Mouse (Mus musculus): ENCODE results near the gene Olr1.
"Not testable (repeated sequence)": the region's sequence is repeated elsewhere in the genome, so short reads cannot be mapped to it uniquely, and the experiment has no call there.

Olr1 gene

GRCm38 (mm10) chr6:129503471-129503870, 3.5 kb downstream of the Olr1 start:
- no peaks in the 10 kb centered on the region for H3K27me3 ChIP-seq (ENCODE audit: insufficient read depth, low read length)
- H3K4me3 ChIP-seq (replicated peaks; ENCODE audit: low read length): no peak overlapping the region
- no peaks in the 10 kb centered on the region for H3K9me3 ChIP-seq (ENCODE audit: low read length)
- H3K4me1 ChIP-seq (replicated peaks; ENCODE audit: low read depth, low read length): no peaks in the 10 kb centered on the region
- TF ChIP-seq POU5F1 (IDR thresholded peaks at IDR 0.05; ENCODE audit: borderline replicate concordance, low read length): no peak
- TF ChIP-seq CTCF (conservative IDR thresholded peaks at IDR 0.05; ENCODE audit: low read length): no peak
- TF ChIP-seq NANOG (IDR thresholded peaks at IDR 0.05; ENCODE audit: borderline replicate concordance, low read length): no peak
- no peaks in the 10 kb centered on the region for H3K36me3 ChIP-seq (ENCODE audit: insufficient read depth, low read length)

DNA sequence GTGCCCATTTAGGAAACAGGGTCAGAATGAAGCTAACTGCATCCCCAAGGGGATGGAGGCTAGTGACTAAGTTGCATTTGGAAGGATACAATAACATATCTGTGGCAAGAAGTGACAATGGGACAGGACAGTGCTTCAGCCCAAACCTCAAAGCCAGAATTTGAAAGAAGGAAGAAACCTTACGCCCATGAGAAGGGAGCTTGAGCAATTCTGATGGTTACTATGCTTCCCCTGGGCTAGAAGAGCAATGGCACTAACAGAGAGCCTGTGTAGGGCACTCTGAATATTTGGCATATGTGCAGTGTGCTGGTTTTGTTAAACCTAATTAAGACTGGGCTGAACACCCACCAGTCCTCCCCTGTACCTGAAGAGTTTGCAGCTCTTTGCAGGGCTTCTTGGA, 7.4 kb downstream of the Olr1 start:
- H3K27me3 ChIP-seq (ENCODE audit: insufficient read depth, low read length); H3K4me1 ChIP-seq (replicated peaks; ENCODE audit: low read depth, low read length); H3K9me3 ChIP-seq (ENCODE audit: low read length); H3K36me3 ChIP-seq (ENCODE audit: insufficient read depth, low read length); H3K4me3 ChIP-seq (replicated peaks; ENCODE audit: low read length): not testable (repeated sequence)

DNA sequence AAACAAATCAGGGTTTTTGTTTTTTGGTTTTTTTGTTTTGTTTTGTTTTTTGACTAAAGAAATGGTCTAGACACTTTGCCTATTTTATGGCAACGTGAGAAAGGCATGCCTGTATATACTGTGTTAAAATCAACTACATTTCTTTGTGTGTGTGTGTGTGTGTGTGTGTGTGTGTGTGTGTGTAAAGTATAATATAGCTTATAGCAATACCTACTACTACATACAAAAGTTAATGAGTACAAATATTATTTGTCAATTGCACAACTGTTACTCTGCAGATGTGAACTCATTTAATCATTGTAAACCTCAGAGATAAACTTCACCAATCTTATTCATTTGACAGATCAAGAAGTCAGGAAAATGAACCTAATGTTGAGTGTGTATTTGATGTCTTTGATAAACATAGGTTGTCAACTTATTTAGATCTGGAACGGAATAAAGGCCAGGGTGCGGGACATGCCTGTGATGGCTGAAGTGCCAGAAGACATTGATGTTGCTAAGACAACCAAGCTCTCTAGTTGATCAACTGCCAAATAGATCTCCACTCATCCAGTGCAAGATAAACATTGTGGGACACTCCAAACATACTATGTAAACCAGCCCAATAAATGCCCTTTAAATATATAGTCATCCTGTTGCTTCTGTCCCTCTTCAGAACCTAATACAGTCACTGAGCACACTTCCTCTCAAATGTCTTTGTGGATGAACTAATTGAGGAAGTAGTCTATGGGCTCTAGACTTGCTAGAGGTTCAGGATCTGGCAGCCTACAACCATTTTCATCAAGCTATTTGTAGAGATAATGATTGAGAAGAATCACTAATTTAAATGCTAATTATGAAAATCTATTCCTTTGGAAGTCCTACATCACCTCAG, 9.4 kb downstream of the Olr1 start:
- Histone ChIP-seq H3K4me3 (replicated peaks; ENCODE audit: low read length) (no peak overlapping the region), H3K27me3 (ENCODE audit: insufficient read depth, low read length) (no peaks in the 10 kb centered on the region), H3K9me3 (ENCODE audit: low read length) (no peaks in the 10 kb centered on the region), H3K36me3 (ENCODE audit: insufficient read depth, low read length) (no peaks in the 10 kb centered on the region), H3K4me1 (replicated peaks; ENCODE audit: low read depth, low read length) (no peaks in the 10 kb centered on the region)
- TF ChIP-seq POU5F1 (IDR thresholded peaks at IDR 0.05; ENCODE audit: borderline replicate concordance, low read length) (no peak), CTCF (conservative IDR thresholded peaks at IDR 0.05; ENCODE audit: low read length) (no peak), NANOG (IDR thresholded peaks at IDR 0.05; ENCODE audit: borderline replicate concordance, low read length) (no peak)

DNA sequence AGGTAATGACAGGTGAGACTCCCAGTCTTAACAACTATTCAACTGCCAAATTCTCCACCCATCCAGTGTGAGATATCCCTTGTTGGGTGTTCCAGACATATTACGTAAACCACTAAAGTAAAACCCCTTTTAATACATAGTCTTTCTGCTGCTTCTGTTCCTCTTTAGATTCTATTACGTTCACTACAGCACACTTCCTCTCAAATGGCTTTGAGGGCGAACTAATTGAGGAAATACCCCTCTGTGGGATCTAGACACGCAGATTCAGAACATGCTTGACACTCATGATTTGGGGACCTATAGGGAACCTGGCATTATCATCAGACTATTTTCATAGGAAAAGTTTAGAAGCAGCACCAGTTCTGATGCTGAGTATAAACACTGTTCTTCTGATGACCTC, 12.0 kb downstream of the Olr1 start:
- H3K9me3 ChIP-seq (ENCODE audit: low read length): no peaks in the 10 kb centered on the region
- no peak overlapping the region for H3K4me3 ChIP-seq (replicated peaks; ENCODE audit: low read length)
- TF ChIP-seq POU5F1 (IDR thresholded peaks at IDR 0.05; ENCODE audit: borderline replicate concordance, low read length): no peak
- no peak for TF ChIP-seq NANOG (IDR thresholded peaks at IDR 0.05; ENCODE audit: borderline replicate concordance, low read length)
- TF ChIP-seq CTCF (conservative IDR thresholded peaks at IDR 0.05; ENCODE audit: low read length): no peak
- H3K36me3 ChIP-seq (ENCODE audit: insufficient read depth, low read length): no peaks in the 10 kb centered on the region
- H3K27me3 ChIP-seq (ENCODE audit: insufficient read depth, low read length): no peaks in the 10 kb centered on the region
- H3K4me1 ChIP-seq (replicated peaks; ENCODE audit: low read depth, low read length): no peaks in the 10 kb centered on the region

DNA sequence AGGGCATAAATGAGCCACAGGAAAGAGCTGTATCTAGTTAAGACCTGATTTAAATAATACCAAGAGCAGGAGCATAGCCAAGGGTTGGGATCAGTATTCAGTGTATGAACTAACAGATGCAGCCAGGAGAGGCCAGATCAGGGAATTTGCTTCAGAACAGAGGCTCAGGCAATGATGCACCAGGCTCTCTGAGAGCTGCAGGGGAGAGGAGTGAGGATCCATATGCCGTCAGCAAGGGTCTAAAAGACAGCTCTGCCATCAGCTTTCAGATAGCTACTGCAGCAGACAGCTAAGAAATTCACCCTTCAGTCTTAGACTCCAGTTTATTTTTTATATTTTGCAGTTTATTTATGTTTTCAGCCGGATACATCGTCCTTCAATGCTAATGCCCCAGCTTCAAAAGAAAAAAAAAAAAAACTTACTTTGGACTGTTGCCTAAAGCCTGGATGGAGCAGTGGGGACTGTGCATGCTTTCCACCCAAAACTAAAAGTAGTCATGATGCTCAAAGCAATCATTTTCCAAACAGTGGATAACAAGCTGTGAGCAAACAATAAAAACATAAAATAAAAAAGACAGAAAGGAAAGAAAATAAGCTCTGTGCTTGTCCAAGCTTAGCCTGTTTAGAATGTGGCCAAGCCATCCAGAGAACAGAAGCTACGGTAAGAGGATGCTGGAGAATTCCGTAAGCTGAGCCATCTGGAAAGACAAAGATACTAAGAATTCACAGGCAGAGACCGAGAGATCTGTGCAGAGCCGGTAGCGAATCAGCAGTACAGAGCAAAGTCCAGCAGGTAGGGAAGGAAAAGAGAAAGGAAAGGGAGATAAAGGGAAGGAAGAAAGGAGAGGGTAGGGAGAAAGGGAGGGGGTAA, 26.6 kb downstream of the Olr1 start:
- no peaks in the 10 kb centered on the region for H3K27me3 ChIP-seq (ENCODE audit: insufficient read depth, low read length)
- no peak overlapping the region for H3K4me3 ChIP-seq (replicated peaks; ENCODE audit: low read length)
- no peaks in the 10 kb centered on the region for H3K4me1 ChIP-seq (replicated peaks; ENCODE audit: low read depth, low read length)
- H3K36me3 ChIP-seq (ENCODE audit: insufficient read depth, low read length): no peaks in the 10 kb centered on the region
- TF ChIP-seq CTCF (conservative IDR thresholded peaks at IDR 0.05; ENCODE audit: low read length) (no peak), POU5F1 (IDR thresholded peaks at IDR 0.05; ENCODE audit: borderline replicate concordance, low read length) (no peak), NANOG (IDR thresholded peaks at IDR 0.05; ENCODE audit: borderline replicate concordance, low read length) (no peak)
- H3K9me3 ChIP-seq (ENCODE audit: low read length): no peaks in the 10 kb centered on the region

- Histone ChIP-seq H3K4me3 (replicated peaks; ENCODE audit: low read length) (no peak overlapping the region), H3K36me3 (ENCODE audit: insufficient read depth, low read length) (no peaks in the 10 kb centered on the region), H3K4me1 (replicated peaks; ENCODE audit: low read depth, low read length) (no peaks in the 10 kb centered on the region), H3K27me3 (ENCODE audit: insufficient read depth, low read length) (no peaks in the 10 kb centered on the region), H3K9me3 (ENCODE audit: low read length) (no peaks in the 10 kb centered on the region)
- no peak for TF ChIP-seq NANOG (IDR thresholded peaks at IDR 0.05; ENCODE audit: borderline replicate concordance, low read length)
- TF ChIP-seq POU5F1 (IDR thresholded peaks at IDR 0.05; ENCODE audit: borderline replicate concordance, low read length): no peak
- TF ChIP-seq CTCF (conservative IDR thresholded peaks at IDR 0.05; ENCODE audit: low read length): peak; percentile 76
Measured at GRCm38 (mm10) chr6:129476404-129477126, 30.4 kb downstream of the Olr1 start.

- no peaks in the 10 kb centered on the region for H3K36me3 ChIP-seq (ENCODE audit: insufficient read depth, low read length)
- H3K4me1 ChIP-seq (replicated peaks; ENCODE audit: low read depth, low read length): no peaks in the 10 kb centered on the region
- no peak for TF ChIP-seq POU5F1 (IDR thresholded peaks at IDR 0.05; ENCODE audit: borderline replicate concordance, low read length)
- TF ChIP-seq NANOG (IDR thresholded peaks at IDR 0.05; ENCODE audit: borderline replicate concordance, low read length): no peak
- TF ChIP-seq CTCF (conservative IDR thresholded peaks at IDR 0.05; ENCODE audit: low read length): no peak
- no peak overlapping the region for H3K4me3 ChIP-seq (replicated peaks; ENCODE audit: low read length)
- H3K9me3 ChIP-seq (ENCODE audit: low read length): no peaks in the 10 kb centered on the region
- H3K27me3 ChIP-seq (ENCODE audit: insufficient read depth, low read length): no peaks in the 10 kb centered on the region
Measured at GRCm38 (mm10) chr6:129472627-129473026, 34.3 kb downstream of the Olr1 start.

DNA sequence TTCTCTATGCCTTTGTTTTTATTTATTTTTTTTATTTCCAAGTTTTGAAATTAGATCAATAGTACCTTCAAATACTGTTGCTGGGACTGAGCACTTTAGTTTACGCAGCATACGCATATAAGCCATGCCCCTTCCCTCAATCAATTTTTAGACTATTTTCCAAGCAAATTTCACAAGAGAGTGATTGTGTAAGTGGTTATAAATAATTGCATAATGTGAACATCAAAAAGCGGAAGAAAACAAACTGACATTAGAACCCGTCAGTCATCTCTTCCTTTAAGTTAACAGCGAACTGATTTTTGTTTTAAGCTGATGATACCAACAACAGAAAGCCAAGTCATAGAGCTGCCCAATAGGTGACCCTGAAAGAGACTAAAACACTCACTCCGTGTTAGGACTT, 35.6 kb downstream of the Olr1 start:
- no peaks in the 10 kb centered on the region for H3K4me1 ChIP-seq (replicated peaks; ENCODE audit: low read depth, low read length)
- H3K36me3 ChIP-seq (ENCODE audit: insufficient read depth, low read length): no peaks in the 10 kb centered on the region
- no peak overlapping the region for H3K4me3 ChIP-seq (replicated peaks; ENCODE audit: low read length)
- no peaks in the 10 kb centered on the region for H3K9me3 ChIP-seq (ENCODE audit: low read length)
- no peak for TF ChIP-seq NANOG (IDR thresholded peaks at IDR 0.05; ENCODE audit: borderline replicate concordance, low read length)
- no peak for TF ChIP-seq CTCF (conservative IDR thresholded peaks at IDR 0.05; ENCODE audit: low read length)
- TF ChIP-seq POU5F1 (IDR thresholded peaks at IDR 0.05; ENCODE audit: borderline replicate concordance, low read length): no peak
- H3K27me3 ChIP-seq (ENCODE audit: insufficient read depth, low read length): no peaks in the 10 kb centered on the region

Measured in E14TG2a.4 (cell line).